ENCODE assay signal across 8 mouse cellular contexts in the genomic region with DNA sequence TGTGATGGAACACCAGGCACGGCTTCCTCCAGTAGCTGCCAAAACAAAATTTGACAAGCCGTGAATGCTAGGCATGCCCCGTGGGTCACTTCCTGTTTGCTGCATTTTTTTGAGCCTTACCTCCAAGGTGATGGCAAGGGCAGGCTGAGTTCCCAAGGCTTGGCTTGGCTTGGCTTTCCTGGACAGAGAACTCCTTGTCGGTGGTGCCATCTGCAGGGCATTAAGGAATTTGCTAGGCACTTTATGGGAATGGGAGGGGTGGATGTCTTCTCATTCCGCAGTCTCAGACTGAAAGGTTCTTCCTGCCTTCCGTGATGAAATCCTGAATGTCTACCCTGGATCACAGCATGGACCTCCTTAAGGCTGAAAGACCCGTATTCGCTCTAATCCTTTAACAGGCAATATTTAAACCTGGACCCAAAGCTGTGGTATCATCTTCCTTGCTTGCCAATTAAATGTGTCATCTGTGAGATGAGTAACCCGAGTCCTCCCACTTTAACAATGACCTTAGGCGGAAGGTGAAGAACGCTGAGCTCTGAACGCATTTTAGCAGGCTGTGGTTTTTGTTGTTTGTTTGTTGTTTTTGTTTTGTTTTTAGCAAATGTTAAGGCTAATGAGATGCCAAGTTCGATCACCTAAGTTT. TPM values are rescaled to one million over a fixed set of nuclear protein-coding genes. Genes with fewer than 3 reads are reported as not detected.
DNase-seq lines count a peak whose midpoint lies in the region; ATAC-seq and TF ChIP-seq lines count a peak whose summit lies in the region.

No protein-coding gene starts in this region.

- H3K9me3 ChIP-seq in hindbrain, postnatal 0 days (ENCODE audit: low read length): no peaks in the 10 kb centered on the region
- no peaks in the 10 kb centered on the region for H3K9me3 ChIP-seq in megakaryocyte, embryonic 14.5 days

- H3K4me1 ChIP-seq in hindbrain, postnatal 0 days (ENCODE audit: insufficient read depth, low read length): peaks cover 9% of the 10 kb centered on the region
- peaks cover 45% of the 10 kb centered on the region for H3K4me1 ChIP-seq in megakaryocyte, embryonic 14.5 days

- peak; percentile 13 to 37 for DNase-seq in spleen, postnatal 10 days (ENCODE audit: low spot score in 2 of 2)
- DNase-seq in spleen, adult 12 weeks (ENCODE audit: low spot score): no peak
- peak; percentile 53 for DNase-seq in gastrocnemius, postnatal 10 days
- DNase-seq in hindbrain, postnatal 0 days (ENCODE audit: low spot score): peak; percentile 90
- DNase-seq in left cerebral cortex, adult 18-20 months (ENCODE audit: low spot score in 2 of 2): peak; percentile 63 to 65
- DNase-seq in right cerebral cortex, postnatal 10 days (ENCODE audit: low spot score in 2 of 2): peak; percentile 82

- WGBS in hindbrain, postnatal 0 days: 13% methylated on average over 13 of the region's 13 CpGs

- no peak overlapping the region for H3K4me3 ChIP-seq in hindbrain, postnatal 0 days (ENCODE audit: low read length)
- H3K4me3 ChIP-seq in megakaryocyte, embryonic 14.5 days (replicated peaks): peak overlapping the region; percentile 70

- H3K27me3 ChIP-seq in hindbrain, postnatal 0 days (ENCODE audit: insufficient read depth, low read length): no peaks in the 10 kb centered on the region
- H3K27me3 ChIP-seq in megakaryocyte, embryonic 14.5 days (replicated peaks): no peaks in the 10 kb centered on the region

- H3K36me3 ChIP-seq in hindbrain, postnatal 0 days (ENCODE audit: insufficient read depth, low read length): peaks cover 10% of the 10 kb centered on the region; the same call in 1 of the 2 replicates
- H3K36me3 ChIP-seq in megakaryocyte, embryonic 14.5 days (replicated peaks; ENCODE audit: low read length): peaks cover 23% of the 10 kb centered on the region

- no peak overlapping the region; the same call in 1 of the 2 replicates for H3K27ac ChIP-seq in hindbrain, postnatal 0 days

- peak; percentile 84 for TF ChIP-seq CTCF in hindbrain, postnatal 0 days (IDR thresholded peaks at IDR 0.05; ENCODE audit: low read depth)

- no peak overlapping the region for H3K9ac ChIP-seq in hindbrain, postnatal 0 days (replicated peaks; ENCODE audit: low read length)

- H3K4me2 ChIP-seq in hindbrain, postnatal 0 days (ENCODE audit: low read depth, low read length): no peak overlapping the region

- ATAC-seq in common myeloid progenitor, adult 5-6 weeks (replicated peaks; ENCODE audit: low read depth, poor library complexity, severe bottlenecking): peak; percentile 70
- ATAC-seq in hindbrain, postnatal 0 days: peak; percentile 81

RNA-seq across cellular contexts. Expression of a gene that starts 5.6 kb away (rescaled TPM):
- total RNA-seq in common myeloid progenitor, adult 5-6 weeks (2017): 776 and 824 TPM in 2 replicates
- 100 to 1,000 TPM; 188 to 204 TPM for total RNA-seq in gastrocnemius, postnatal 10 days (2021)
- total RNA-seq in hindbrain, postnatal 0 days (2014; rRNA removed): 3,512 and 3,813 TPM in 2 replicates
- polyA plus RNA-seq in hindbrain, postnatal 0 days (2015; fragmentation: Nextera tagmentation; extraction: Ambion mirVana): 1,613 and 1,711 TPM in 2 replicates
- total RNA-seq in left cerebral cortex, adult 18-20 months (2021): 100 to 1,000 TPM; 584 to 602 TPM
- 19.4 and 182 TPM in 2 replicates for polyA plus RNA-seq in megakaryocyte, embryonic 14.5 days (2012; ENCODE audit: insufficient read depth, low replicate concordance)

RNA-seq across cellular contexts. Expression of a gene that starts 10.7 kb away (rescaled TPM):
- 0.97 and 9.0 TPM in 2 replicates for total RNA-seq in common myeloid progenitor, adult 5-6 weeks (2017)
- total RNA-seq in gastrocnemius, postnatal 10 days (2021): 1 to 10 TPM; 8.1 to 9.9 TPM
- 28.7 and 51.0 TPM in 2 replicates for total RNA-seq in hindbrain, postnatal 0 days (2014; rRNA removed)
- polyA plus RNA-seq in hindbrain, postnatal 0 days (2015; fragmentation: Nextera tagmentation; extraction: Ambion mirVana): 20.0 and 20.9 TPM in 2 replicates
- total RNA-seq in left cerebral cortex, adult 18-20 months (2021): 10 to 100 TPM; 12.9 to 17.9 TPM
- polyA plus RNA-seq in megakaryocyte, embryonic 14.5 days (2012; ENCODE audit: insufficient read depth, low replicate concordance): 0.87 and 4.8 TPM in 2 replicates

RNA-seq across cellular contexts. Expression of a gene that starts 24.6 kb away (rescaled TPM):
- total RNA-seq in common myeloid progenitor, adult 5-6 weeks (2017): 1.9 and 18.7 TPM in 2 replicates
- total RNA-seq in gastrocnemius, postnatal 10 days (2021): not detected
- total RNA-seq in hindbrain, postnatal 0 days (2014; rRNA removed): 1,661 and 1,767 TPM in 2 replicates
- not detected in 2 replicates for polyA plus RNA-seq in hindbrain, postnatal 0 days (2015; fragmentation: Nextera tagmentation; extraction: Ambion mirVana)
- total RNA-seq in left cerebral cortex, adult 18-20 months (2021): not detected
- 2.5 and 169 TPM in 2 replicates for polyA plus RNA-seq in megakaryocyte, embryonic 14.5 days (2012; ENCODE audit: insufficient read depth, low replicate concordance)

RNA-seq across cellular contexts. Expression of a gene that starts 24.8 kb away (rescaled TPM):
- total RNA-seq in common myeloid progenitor, adult 5-6 weeks (2017): 25.4 and 32.0 TPM in 2 replicates
- total RNA-seq in gastrocnemius, postnatal 10 days (2021): 100 to 1,000 TPM; 171 to 195 TPM
- total RNA-seq in hindbrain, postnatal 0 days (2014; rRNA removed): 18,723 and 19,179 TPM in 2 replicates
- 11,647 and 12,500 TPM in 2 replicates for polyA plus RNA-seq in hindbrain, postnatal 0 days (2015; fragmentation: Nextera tagmentation; extraction: Ambion mirVana)
- total RNA-seq in left cerebral cortex, adult 18-20 months (2021): 100 to 1,000 TPM; 874 to 893 TPM
- polyA plus RNA-seq in megakaryocyte, embryonic 14.5 days (2012; ENCODE audit: insufficient read depth, low replicate concordance): 40.3 and 115 TPM in 2 replicates

RNA-seq across cellular contexts. Expression of a gene that starts 30.4 kb away (rescaled TPM):
- not detected in 2 replicates for total RNA-seq in common myeloid progenitor, adult 5-6 weeks (2017)
- total RNA-seq in gastrocnemius, postnatal 10 days (2021): 1 to 10 TPM; 3.6 to 4.0 TPM
- 0.29 and 0.68 TPM in 2 replicates for total RNA-seq in hindbrain, postnatal 0 days (2014; rRNA removed)
- 0.85 and 1.0 TPM in 2 replicates for polyA plus RNA-seq in hindbrain, postnatal 0 days (2015; fragmentation: Nextera tagmentation; extraction: Ambion mirVana)
- total RNA-seq in left cerebral cortex, adult 18-20 months (2021): under 1 TPM; 0.21 to 0.26 TPM
- not detected in 2 replicates for polyA plus RNA-seq in megakaryocyte, embryonic 14.5 days (2012; ENCODE audit: insufficient read depth, low replicate concordance)

Comparison
In these comparisons a context has a peak if more than half of its experiments do, and no peak if none do; other contexts are left out.
1. RNA of a gene that starts 24.6 kb away (total RNA-seq): 1,661 to 1,767 TPM in hindbrain, postnatal 0 days; 1.9 to 18.7 TPM in common myeloid progenitor, adult 5-6 weeks, not detected in gastrocnemius, postnatal 10 days and not detected in left cerebral cortex, adult 18-20 months; every median in the first group is over 10 times any median in the second.